Mouse (Mus musculus) lung, postnatal 0 days (tissue): Measurements from ENCODE around the gene Slc4a3.

ENCODE experiments used
- CTCF ChIP-seq: IDR thresholded peaks from 2 replicates; pipeline ENCODE4 v1.5.1; 2016; ENCODE audit warnings: antibody characterized with exemption, mild to moderate bottlenecking
- EP300 ChIP-seq: IDR thresholded peaks from 2 replicates; pipeline ENCODE4 v1.6.1; 2016; ENCODE audit warnings: antibody characterized with exemption, mild to moderate bottlenecking, control low read depth

GRCm38 (mm10) chr1:75505159-75505955, 40.7 kb upstream of the Slc4a3 start:
- TF ChIP-seq CTCF (peak; percentile 22), EP300 (no peak)
